Comparison of ENCODE assay signal across 18 mouse cellular contexts in the genomic region with DNA sequence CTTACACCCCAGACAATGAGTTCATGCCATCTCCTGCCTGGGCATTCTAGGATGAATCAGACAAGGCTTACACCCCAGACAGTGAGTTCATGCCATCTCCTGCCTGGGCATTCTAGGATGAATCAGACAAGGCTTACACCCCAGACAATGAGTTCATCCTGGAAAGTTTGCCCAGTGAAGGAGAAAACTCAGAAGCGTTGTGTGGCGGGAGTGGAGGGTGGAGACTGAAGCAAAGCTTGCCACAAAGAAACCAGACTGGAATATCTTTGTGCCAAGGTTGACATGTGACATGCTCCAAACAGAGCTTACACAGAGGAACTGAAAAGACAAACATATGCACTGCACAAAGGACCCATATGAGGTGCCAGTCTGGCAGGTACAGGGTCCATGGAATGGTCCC.
"Had no signal": no experiment of that assay in that cellular context is flagged by ENCODE, and none has a peak within 500 bp of the region (broad histone marks: within the 10 kb centered on the region; RNA-seq: fewer than 3 reads in every experiment).

No protein-coding gene starts in this region.

- H3K27ac ChIP-seq: lung, embryonic 15.5 days; macrophage; midbrain, embryonic 13.5 days; midbrain, embryonic 15.5 days; neural tube, embryonic 12.5 days; stomach, embryonic 15.5 days; stomach, postnatal 0 days had no signal

- H3K4me1 ChIP-seq: lung, embryonic 15.5 days; megakaryocyte, embryonic 14.5 days; midbrain, embryonic 13.5 days; midbrain, embryonic 15.5 days; neural tube, embryonic 12.5 days; stomach, embryonic 15.5 days had no signal

- H3K4me2 ChIP-seq: lung, embryonic 15.5 days; midbrain, embryonic 11.5 days; midbrain, embryonic 13.5 days; midbrain, embryonic 15.5 days; neural tube, embryonic 12.5 days; stomach, embryonic 15.5 days had no signal

- ATAC-seq: liver, postnatal 0 days; lung, postnatal 0 days; midbrain, embryonic 13.5 days; midbrain, embryonic 15.5 days had no signal

- H3K9ac ChIP-seq: liver, postnatal 0 days; lung, embryonic 15.5 days; midbrain, embryonic 13.5 days; midbrain, embryonic 15.5 days; neural tube, embryonic 12.5 days; stomach, embryonic 15.5 days had no signal

- H3K9me3 ChIP-seq: lung, embryonic 15.5 days; midbrain, embryonic 13.5 days; midbrain, embryonic 15.5 days; neural tube, embryonic 12.5 days; stomach, embryonic 15.5 days had no signal

- H3K27me3 ChIP-seq: lung, embryonic 15.5 days; megakaryocyte, embryonic 14.5 days; midbrain, embryonic 13.5 days; midbrain, embryonic 15.5 days; neural tube, embryonic 12.5 days; stomach, embryonic 15.5 days had no signal

- H3K4me3 ChIP-seq: lung, embryonic 15.5 days; megakaryocyte, embryonic 14.5 days; midbrain, embryonic 13.5 days; midbrain, embryonic 15.5 days; neural tube, embryonic 12.5 days; stomach, embryonic 15.5 days had no signal

- H3K36me3 ChIP-seq: lung, embryonic 15.5 days; midbrain, embryonic 13.5 days; midbrain, embryonic 15.5 days; neural tube, embryonic 12.5 days; stomach, embryonic 15.5 days had no signal

- DNase-seq: liver, postnatal 0 days; lung, adult 2 months; lung, postnatal 14 days; lung, postnatal 36 days; right cerebral cortex, postnatal 14 days; thymus, adult 2 months; thymus, postnatal 14 days; thymus, postnatal 36 days had no signal
